Mouse (Mus musculus) ES-E14 (cell line): ENCODE data around the gene Ube2j1. TPM values are rescaled to one million over a fixed set of nuclear protein-coding genes. Genes with fewer than 3 reads are reported as not detected.

Source experiments
- DNase-seq: peaks from one replicate; pipeline ENCODE4 v3.0.0-alpha.2; 2013; ENCODE audit warnings: low read depth, low spot score
- H3K27ac ChIP-seq: 2 replicates; pipeline ENCODE4 v1.5.1; 2012; ENCODE audit warnings: low read depth, mild to moderate bottlenecking, low read length, moderate library complexity, mixed read lengths; ENCODE audit not compliant: poor library complexity, insufficient read depth, severe bottlenecking
- H3K36me3 ChIP-seq: 2 replicates; pipeline ENCODE4 v1.6.1; 2012; ENCODE audit warnings: mild to moderate bottlenecking, low read length, moderate library complexity, mixed read lengths; ENCODE audit not compliant: control insufficient read depth, poor library complexity, insufficient read depth, severe bottlenecking
- H3K4me1 ChIP-seq, 2 experiments: fragments of 150-350 bp in 1 of 2; sonication (generic) in 1 of 2; 2 replicates each; pipeline ENCODE4 v1.6.1; 2012; ENCODE audit warnings: low read length in 2 of 2, mild to moderate bottlenecking in 1 of 2, mixed read lengths in 1 of 2; ENCODE audit not compliant: control insufficient read depth in 2 of 2, insufficient read depth in 2 of 2, poor library complexity in 1 of 2
- H3K4me3 ChIP-seq, 2 experiments: fragments of 150-350 bp in 1 of 2; sonication (generic) in 1 of 2; 2 replicates each; pipeline ENCODE4 v1.5.1; 2012; ENCODE audit warnings: low read length in 2 of 2, low read depth in 1 of 2, mild to moderate bottlenecking in 1 of 2, mixed read lengths in 1 of 2; ENCODE audit not compliant: insufficient read depth in 1 of 2, poor library complexity in 1 of 2, severe bottlenecking in 1 of 2
- H3K9ac ChIP-seq: 2 replicates; pipeline ENCODE4 v1.6.1; 2012; ENCODE audit warnings: low read depth, mild to moderate bottlenecking, low read length, mixed read lengths; ENCODE audit not compliant: poor library complexity, insufficient read depth, severe bottlenecking
- H3K9me3 ChIP-seq: fragments of 150-350 bp; sonication (generic); 2 replicates; pipeline ENCODE4 v1.6.1; 2012; ENCODE audit warnings: low read depth, mild to moderate bottlenecking, low read length; ENCODE audit not compliant: control insufficient read depth, insufficient read depth
- CHD2 ChIP-seq: IDR thresholded peaks from 2 replicates; pipeline ENCODE4 v1.6.1; 2014; ENCODE audit warnings: mild to moderate bottlenecking, low read depth, low read length, inconsistent platforms
- HCFC1 ChIP-seq: IDR thresholded peaks from 2 replicates; pipeline ENCODE4 v1.6.1; 2012; ENCODE audit warnings: low read length, inconsistent platforms, borderline replicate concordance; ENCODE audit not compliant: insufficient read depth
- MAFK ChIP-seq: IDR thresholded peaks from 2 replicates; pipeline ENCODE4 v1.6.1; 2014; ENCODE audit warnings: mild to moderate bottlenecking, low read depth, low read length, inconsistent platforms; ENCODE audit not compliant: insufficient read depth
- ZC3H11A ChIP-seq: IDR thresholded peaks from 2 replicates; pipeline ENCODE4 v1.6.1; 2012; ENCODE audit warnings: low read depth, mild to moderate bottlenecking, inconsistent platforms, low read length, borderline replicate concordance
- ZNF384 ChIP-seq: IDR thresholded peaks from 2 replicates; pipeline ENCODE4 v1.6.1; 2012; ENCODE audit warnings: low read depth, low read length, inconsistent platforms
- in situ Hi-C, 2 experiments: fragments of 600-800 bp; cut with MboI; formaldehyde crosslinking; loops; one replicate each; pipeline ENCODE4 v1.15.1; 2025; ENCODE audit warnings: low sequenced_read_pairs in 2 of 2, inconsistent platforms in 1 of 2; ENCODE audit not compliant: unreplicated experiment in 2 of 2
- total RNA-seq: library from RNA; depleted of rRNA; stranded (reverse); fragments of 300-350 nt; gene quantifications from 2 replicates; pipeline ENCODE4 v1.2.3, GENCODE M21; 2012

The Ube2j1 gene
- total RNA-seq, 1 experiment: 15.3 TPM

DNA sequence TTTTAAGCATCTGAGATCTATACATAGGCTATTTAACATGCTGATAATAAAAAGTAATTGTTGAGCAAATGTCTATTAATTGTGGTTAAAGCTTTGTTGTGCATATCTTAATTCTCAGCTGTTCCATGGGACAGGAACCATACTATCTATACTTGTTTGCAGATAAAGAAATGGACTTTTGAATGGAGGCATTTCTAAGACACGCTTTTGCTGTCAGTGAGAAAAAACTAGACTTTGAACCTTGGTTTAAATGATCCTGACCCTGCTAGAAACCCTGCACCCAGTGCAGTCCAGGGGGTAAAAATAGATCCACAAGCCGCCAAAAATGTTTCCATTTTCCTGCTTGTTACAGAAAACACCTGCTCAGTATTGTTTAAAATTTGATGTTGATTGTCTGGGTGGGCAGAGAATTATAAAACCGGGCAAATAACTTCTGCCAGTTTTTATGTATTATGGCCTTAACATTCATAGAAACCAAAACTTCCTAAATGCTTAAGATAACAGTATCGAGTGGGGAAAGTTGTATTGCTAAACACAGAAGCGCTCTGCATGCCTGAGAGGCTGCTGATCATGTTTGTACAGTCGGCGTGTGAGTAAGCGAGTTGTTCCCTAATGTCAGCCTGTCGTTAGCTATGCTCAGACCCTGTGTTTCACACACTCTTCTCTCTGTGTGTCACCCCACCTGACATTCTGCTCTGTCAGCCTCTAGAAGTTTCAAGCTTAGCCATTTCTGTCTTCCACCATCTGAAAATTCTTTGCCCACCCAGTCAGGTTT is 23.6 kb upstream of the Ube2j1 start:
- TF ChIP-seq HCFC1 (no peak), ZC3H11A (no peak), CHD2 (no peak), ZNF384 (no peak), MAFK (no peak)
- DNase-seq: no peak
- Histone ChIP-seq H3K4me1 (no peaks in the 10 kb centered on the region), H3K27ac (no peak overlapping the region), H3K4me3 (no peak overlapping the region), H3K36me3 (peaks cover 7% of the 10 kb centered on the region; the same call in 1 of the 2 replicates), H3K9ac (no peak overlapping the region), H3K9me3 (no peaks in the 10 kb centered on the region)
- in situ Hi-C loops: no loop called here

DNA sequence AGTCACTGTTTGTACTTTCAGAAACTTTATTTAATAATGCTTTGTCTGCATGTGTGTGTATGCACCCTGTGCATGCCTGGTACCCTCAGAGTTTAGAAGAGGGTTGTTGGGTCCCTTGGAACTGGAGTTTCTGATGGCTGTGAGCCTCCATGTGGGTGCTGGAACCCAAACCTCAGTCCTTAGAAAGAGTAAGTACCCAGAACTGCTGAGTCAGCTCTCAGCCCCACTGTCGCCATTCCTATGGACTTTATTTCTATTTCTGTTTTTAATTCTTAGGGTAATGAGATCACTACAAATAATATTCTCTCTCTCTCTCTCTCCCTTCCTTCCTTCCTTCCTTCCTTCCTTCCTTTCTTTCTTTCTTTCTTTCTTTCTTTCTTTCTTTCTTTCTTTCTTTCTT is 21.1 kb upstream of the Ube2j1 start:
- no peak overlapping the region for H3K27ac ChIP-seq
- in situ Hi-C loops: no loop called here
- DNase-seq: no peak
- H3K9ac ChIP-seq: no peak overlapping the region
- no peaks in the 10 kb centered on the region for H3K4me1 ChIP-seq
- H3K36me3 ChIP-seq: peaks cover 11% of the 10 kb centered on the region
- TF ChIP-seq MAFK (peak; percentile 89), ZNF384 (no peak)
- no peaks in the 10 kb centered on the region for H3K9me3 ChIP-seq
- no peak overlapping the region for H3K4me3 ChIP-seq

DNA sequence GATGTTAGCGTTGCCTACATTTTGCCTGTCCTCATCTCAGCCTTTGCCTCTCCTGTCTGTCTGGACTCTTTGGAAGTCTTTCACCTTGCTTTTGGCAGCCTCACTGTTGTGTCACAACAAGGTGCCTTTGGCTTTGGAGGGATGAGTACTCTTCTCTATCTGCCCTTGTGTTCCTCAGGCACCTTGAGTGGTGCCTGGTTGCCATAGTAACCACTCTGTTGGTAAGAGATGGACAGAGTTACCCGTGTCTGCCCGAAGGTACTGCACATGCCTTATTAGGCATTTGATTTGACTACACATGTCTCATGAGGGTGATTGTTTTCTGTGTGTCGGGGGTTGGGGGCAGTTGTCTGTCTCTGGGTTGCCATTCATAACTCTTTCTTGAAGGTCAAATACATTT is 18.7 kb upstream of the Ube2j1 start:
- Histone ChIP-seq H3K9ac (no peak overlapping the region), H3K4me3 (no peak overlapping the region), H3K36me3 (peaks cover 10% of the 10 kb centered on the region), H3K27ac (no peak overlapping the region), H3K9me3 (no peaks in the 10 kb centered on the region), H3K4me1 (no peaks in the 10 kb centered on the region)
- in situ Hi-C loops: no loop called here
- TF ChIP-seq CHD2: no peak
- TF ChIP-seq MAFK: no peak
- no peak for TF ChIP-seq ZNF384
- no peak for TF ChIP-seq ZC3H11A
- no peak for TF ChIP-seq HCFC1
- no peak for DNase-seq

DNA sequence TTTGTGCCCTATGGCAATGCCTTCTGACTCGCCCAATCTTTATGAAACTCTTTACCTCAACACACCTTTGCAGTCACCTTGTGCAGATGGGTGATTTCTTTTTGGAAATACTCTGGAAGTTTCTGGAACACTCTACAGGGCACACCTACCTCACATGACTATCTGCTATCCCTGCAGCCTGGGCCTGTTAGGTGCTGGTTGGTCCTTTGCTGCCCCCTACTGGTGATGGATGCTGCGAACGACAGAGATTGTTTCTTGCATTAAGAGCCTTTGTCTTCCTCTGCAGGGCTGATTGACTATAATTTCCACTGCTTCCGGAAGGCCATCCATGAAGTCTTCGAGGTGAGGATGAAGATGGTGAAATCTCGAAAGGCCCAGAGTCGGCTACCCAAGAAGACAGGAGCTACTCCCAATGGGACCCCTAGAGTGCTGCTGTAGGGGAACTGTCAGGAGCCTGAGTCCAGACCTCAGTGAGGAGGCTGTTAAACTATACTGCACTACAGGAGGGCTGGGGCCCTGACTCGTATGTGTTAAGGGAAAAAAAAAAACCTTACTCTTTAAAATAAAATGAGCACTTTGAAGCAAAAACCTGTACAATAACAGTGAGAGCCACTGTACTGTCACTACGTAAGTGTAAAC is 12.7 kb upstream of the Ube2j1 start:
- Histone ChIP-seq H3K9ac (no peak overlapping the region), H3K36me3 (peaks cover 5% of the 10 kb centered on the region; the same call in 1 of the 2 replicates), H3K4me1 (no peaks in the 10 kb centered on the region), H3K9me3 (no peaks in the 10 kb centered on the region), H3K4me3 (no peak overlapping the region), H3K27ac (no peak overlapping the region)
- in situ Hi-C loops: no loop called here
- TF ChIP-seq MAFK (no peak), CHD2 (no peak), ZC3H11A (peak; percentile 58; the same call in 1 of the 2 replicates), ZNF384 (no peak), HCFC1 (no peak)
- DNase-seq: peak; percentile 89
